Mouse (Mus musculus) inflammation-experienced regulatory T-cells, adult 16 weeks (primary cell): ENCODE measurements around the gene Dlk1. TPM values are rescaled to one million over a fixed set of nuclear protein-coding genes. Genes with fewer than 3 reads are reported as not detected.

Experiments
- polyA plus RNA-seq: library from polyadenylated mRNA; unstranded; fragments of 100-300 nt; shearing (Covaris generic); gene quantifications from one replicate; pipeline ENCODE4 v1.2.1, GENCODE M21; 2017

The Dlk1 gene
- 0.23 TPM for polyA plus RNA-seq

GRCm38 (mm10) chr12:109452592-109452991 lies at the start of gene Dlk1:
Dlk1 (plus strand) TSS chr12:109452823.

Other genes starting within 250 kb of the Dlk1 start
- gene Rtl1, start 147.5 kb downstream of the Dlk1 start, polyA plus RNA-seq: not detected